Mouse (Mus musculus): Measurements from ENCODE around the gene Actr2.

GRCm38 (mm10) chr11:20067521-20067920 is 45.2 kb downstream of the Actr2 start:
- TF ChIP-seq POLR2A (IDR thresholded peaks at IDR 0.05; ENCODE audit: extremely low read depth, insufficient read depth, low read length) (no peak), CTCF (IDR thresholded peaks at IDR 0.05; ENCODE audit: extremely low read depth, insufficient read depth, low read length) (no peak)

All from cortical plate, adult 2 months (tissue).